Mouse (Mus musculus) heart, embryonic 14.5 days (tissue): ENCODE results near the gene Nup50. TPM values are rescaled to one million over a fixed set of nuclear protein-coding genes. Genes with fewer than 3 reads are reported as not detected.
A peak's percentile ranks its signal among the peaks of the same experiment; 100 is the strongest.
"Not testable (repeated sequence)": the region's sequence is repeated elsewhere in the genome, so short reads cannot be mapped to it uniquely, and the experiment has no call there.

Experiments
- ATAC-seq: fragments of 200-750 bp; cut with Nextera tagmentation; 2 replicates; pipeline ENCODE4 v1.8.0; 2017; ENCODE audit warnings: low read depth, moderate TSS enrichment; ENCODE audit not compliant: insufficient number of reproducible peaks, insufficient read depth, low FRiP score
- H3K27ac ChIP-seq, 2 experiments: fragments of 200-500 bp in 1 of 2; fragments of 300-500 bp in 1 of 2; sonication (generic) in 1 of 2; replicated peaks in 1 of 2; 2 replicates each; pipeline ENCODE4 v1.5.1; 2012 to 2014; ENCODE audit warnings: low read depth in 2 of 2, low read length in 2 of 2, control low read depth in 1 of 2, mild to moderate bottlenecking in 1 of 2, mixed read lengths in 1 of 2; ENCODE audit not compliant: control insufficient read depth in 1 of 2, insufficient read depth in 1 of 2
- H3K27me3 ChIP-seq: fragments of 300-500 bp; sonication (generic); 2 replicates; pipeline ENCODE4 v1.6.1; 2014; ENCODE audit warnings: mild to moderate bottlenecking, low read length, control low read depth; ENCODE audit not compliant: control insufficient read depth, insufficient read depth
- H3K36me3 ChIP-seq: fragments of 300-500 bp; sonication (generic); 2 replicates; pipeline ENCODE4 v1.6.1; 2014; ENCODE audit warnings: mild to moderate bottlenecking, control low read depth, low read length, mixed read lengths; ENCODE audit not compliant: control insufficient read depth, insufficient read depth
- H3K4me1 ChIP-seq, 2 experiments: fragments of 200-500 bp in 1 of 2; fragments of 300-500 bp in 1 of 2; sonication (generic) in 1 of 2; 2 replicates each; pipeline ENCODE4 v1.6.1; 2012 to 2014; ENCODE audit warnings: low read length in 2 of 2, control low read depth in 1 of 2, mixed read lengths in 1 of 2; ENCODE audit not compliant: control insufficient read depth in 2 of 2, insufficient read depth in 2 of 2
- H3K4me2 ChIP-seq: fragments of 300-500 bp; sonication (generic); 2 replicates; pipeline ENCODE4 v1.6.1; 2014; ENCODE audit warnings: mild to moderate bottlenecking, low read length
- H3K4me3 ChIP-seq, 2 experiments: fragments of 200-500 bp in 1 of 2; fragments of 300-500 bp in 1 of 2; sonication (generic) in 1 of 2; 2 replicates each; pipeline ENCODE4 v1.5.1; 2012 to 2014; ENCODE audit warnings: low read length in 2 of 2, mild to moderate bottlenecking in 2 of 2, control low read depth in 1 of 2, low read depth in 1 of 2, moderate library complexity in 1 of 2; ENCODE audit not compliant: control insufficient read depth in 1 of 2, insufficient read depth in 1 of 2
- H3K9ac ChIP-seq: fragments of 300-500 bp; sonication (generic); 2 replicates; pipeline ENCODE4 v1.6.1; 2014; ENCODE audit warnings: mild to moderate bottlenecking, low read length
- H3K9me3 ChIP-seq: fragments of 300-500 bp; sonication (generic); 2 replicates; pipeline ENCODE4 v1.6.1; 2016; ENCODE audit warnings: low read length, control low read depth; ENCODE audit not compliant: control insufficient read depth
- WGBS: fragments of 180-500 bp; shearing (Covaris S2); extraction: QIAGEN DNeasy Blood & Tissue Kit; methylation state at CpG from one replicate; pipeline ENCODE4 v1.1.7; 2014; 5-methylcytosine and 5-hydroxymethylcytosine counted together
- polyA plus RNA-seq: library from polyadenylated mRNA; unstranded; fragments of >200 nt; fragmentation: Nextera tagmentation; extraction: Ambion mirVana; gene quantifications from 2 replicates; pipeline ENCODE4 v1.2.1, GENCODE M21; 2014

The Nup50 gene
- 20.4 TPM in 2 replicates for polyA plus RNA-seq

- H3K36me3 ChIP-seq, result peaks cover 18% of the 10 kb centered on the region
- peaks cover 0 to 23% of the 10 kb centered on the region in 2 experiments; a peak in 3 of 4 replicates for H3K4me1 ChIP-seq
- WGBS, result under 1% methylated on average over 60 of the region's 60 CpGs
- H3K4me3 ChIP-seq, result peak within 1 kb of the TSS; percentile 65 to 94
- H3K27me3 ChIP-seq, result no peaks in the 10 kb centered on the region
- ATAC-seq, result peak; percentile 93
- H3K4me2 ChIP-seq, result peak within 1 kb of the TSS; percentile 86
- H3K9me3 ChIP-seq, result no peaks in the 10 kb centered on the region
- H3K27ac ChIP-seq, result peak within 1 kb of the TSS; percentile 90 to 98
- peak within 1 kb of the TSS; percentile 87 for H3K9ac ChIP-seq
These were observed at the start of gene Nup50 for GRCm38 (mm10) chr15:84922884-84923507. Gene Nup50, plus strand, starts transcription at chr15:84923411.

- H3K27me3 ChIP-seq, result no peaks in the 10 kb centered on the region
- 57% methylated on average over 4 of the region's 4 CpGs for WGBS
- no peaks in the 10 kb centered on the region for H3K9me3 ChIP-seq
- H3K4me2 ChIP-seq, result no peak overlapping the region
- ATAC-seq, result no peak
- no peaks in the 10 kb centered on the region for H3K36me3 ChIP-seq
- no peaks in the 10 kb centered on the region for H3K4me1 ChIP-seq
- H3K4me3 ChIP-seq, result no peak overlapping the region
- H3K9ac ChIP-seq, result no peak overlapping the region
- no peak overlapping the region for H3K27ac ChIP-seq
These were observed 49.3 kb upstream of the Nup50 start for GRCm38 (mm10) chr15:84873867-84874266.

- Histone ChIP-seq H3K27me3 (no peaks in the 10 kb centered on the region), H3K4me3 (no peak overlapping the region), H3K27ac (no peak overlapping the region), H3K4me2 (no peak overlapping the region), H3K36me3 (no peaks in the 10 kb centered on the region), H3K9me3 (no peaks in the 10 kb centered on the region), H3K4me1 (no peaks in the 10 kb centered on the region), H3K9ac (no peak overlapping the region)
- WGBS, result 73% methylated on average over 12 of the region's 12 CpGs
- no peak for ATAC-seq
These were observed 46.0 kb upstream of the Nup50 start for GRCm38 (mm10) chr15:84877029-84877815.

GRCm38 (mm10) chr15:84888066-84888465 is 35.1 kb upstream of the Nup50 start:
- Histone ChIP-seq H3K4me1 (no peaks in the 10 kb centered on the region), H3K4me3 (no peak overlapping the region), H3K27me3 (no peaks in the 10 kb centered on the region), H3K4me2 (no peak overlapping the region), H3K9me3 (no peaks in the 10 kb centered on the region), H3K36me3 (no peaks in the 10 kb centered on the region), H3K9ac (no peak overlapping the region), H3K27ac (no peak overlapping the region)
- ATAC-seq, result no peak
- WGBS, result 73% methylated on average over 12 of the region's 12 CpGs

GRCm38 (mm10) chr15:84891246-84891645 is 32.0 kb upstream of the Nup50 start:
- Histone ChIP-seq H3K4me2 (no peak overlapping the region), H3K9me3 (0 out of 2 replicates have a peak, but pooled peaks cover 2% of the 10 kb centered on the region), H3K36me3 (no peaks in the 10 kb centered on the region), H3K27ac (no peak overlapping the region), H3K4me1 (no peaks in the 10 kb centered on the region), H3K27me3 (no peaks in the 10 kb centered on the region), H3K9ac (no peak overlapping the region), H3K4me3 (no peak overlapping the region)
- 39% methylated on average over 3 of the region's 3 CpGs for WGBS
- no peak for ATAC-seq

GRCm38 (mm10) chr15:84891658-84892057 is 31.6 kb upstream of the Nup50 start:
- Histone ChIP-seq H3K27ac (no peak overlapping the region), H3K4me2 (no peak overlapping the region), H3K4me3 (no peak overlapping the region), H3K36me3 (no peaks in the 10 kb centered on the region), H3K4me1 (no peaks in the 10 kb centered on the region), H3K27me3 (no peaks in the 10 kb centered on the region), H3K9ac (no peak overlapping the region), H3K9me3 (0 out of 2 replicates have a peak, but pooled peaks cover 2% of the 10 kb centered on the region)
- ATAC-seq, result no peak
- WGBS, result 3% methylated on average over 3 of the region's 3 CpGs

GRCm38 (mm10) chr15:84896216-84896615 is 27.0 kb upstream of the Nup50 start:
- H3K27ac ChIP-seq, H3K4me3 ChIP-seq, H3K27me3 ChIP-seq, H3K4me2 ChIP-seq, H3K9me3 ChIP-seq, H3K9ac ChIP-seq, H3K36me3 ChIP-seq, H3K4me1 ChIP-seq, ATAC-seq: not testable (repeated sequence)
- 69% methylated on average over 10 of the region's 10 CpGs for WGBS
